Mouse (Mus musculus) CD4-positive naive resting alpha-beta T cell, adult 76 days (primary cell): ENCODE data around the gene Parp4. TPM values are rescaled to one million over a fixed set of nuclear protein-coding genes. Genes with fewer than 3 reads are reported as not detected.

Source experiments
- total RNA-seq: library from RNA; stranded (reverse); gene quantifications from one replicate; pipeline ENCODE4 v1.2.4, GENCODE M21; 2023

Parp4 gene
- 77.4 TPM for total RNA-seq

DNA sequence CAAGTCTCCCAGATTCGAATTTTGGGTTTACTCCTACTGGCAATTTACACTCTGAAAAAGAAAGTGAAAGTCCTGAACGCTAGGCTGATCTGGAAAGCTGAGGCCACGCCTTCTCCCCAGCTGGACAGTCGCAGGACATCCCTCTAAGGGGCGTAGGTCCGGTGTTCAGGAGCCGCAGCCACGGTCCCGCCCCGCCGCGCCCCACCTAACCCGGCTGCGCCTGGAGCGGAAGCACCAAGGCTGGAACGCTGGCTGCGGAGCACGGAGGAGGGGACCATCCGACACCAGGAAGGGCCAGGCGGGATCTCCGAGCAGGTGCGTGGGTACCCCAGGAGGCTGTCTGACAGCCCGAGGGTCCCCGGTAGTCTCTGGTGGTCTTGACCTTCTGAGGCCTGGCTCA lies at the start of gene Parp4, which contains the start of gene Cenpj:
Parp4 (plus strand) TSS at position 204 of the 400 bp plus-strand sequence.
Cenpj (minus strand) TSS at position 10 of the 400 bp plus-strand sequence.

GRCm38 (mm10) chr14:56667969-56668802 lies 92.8 kb downstream of the Parp4 start, which contains the start of gene Mphosph8:
Gene Mphosph8, plus strand, starts transcription at chr14:56668248.

Other genes with a start within 250 kb of the Parp4 start
- not detected for gene Atp12a, start 210.6 kb upstream of the Parp4 start, total RNA-seq
- 0.29 TPM for gene Rnf17, start 173.0 kb upstream of the Parp4 start, total RNA-seq
- 9.1 TPM for gene Cenpj, start 194 bp upstream of the Parp4 start, total RNA-seq
- gene Mphosph8, start 92.6 kb downstream of the Parp4 start, total RNA-seq = 27.4 TPM
- gene Pspc1, start 202.7 kb downstream of the Parp4 start, total RNA-seq = 70.1 TPM
- 53.0 TPM for gene Zmym5, start 236.1 kb downstream of the Parp4 start, total RNA-seq